Mouse (Mus musculus) liver, adult (tissue): Measurements from ENCODE around the gene Tet2.

ENCODE experiments used
- GATA4 ChIP-seq: IDR thresholded peaks from 2 replicates; pipeline ENCODE4 v1.6.1; 2014; ENCODE audit warnings: mild to moderate bottlenecking, low read length; ENCODE audit not compliant: insufficient replicate concordance

The Tet2 gene

DNA sequence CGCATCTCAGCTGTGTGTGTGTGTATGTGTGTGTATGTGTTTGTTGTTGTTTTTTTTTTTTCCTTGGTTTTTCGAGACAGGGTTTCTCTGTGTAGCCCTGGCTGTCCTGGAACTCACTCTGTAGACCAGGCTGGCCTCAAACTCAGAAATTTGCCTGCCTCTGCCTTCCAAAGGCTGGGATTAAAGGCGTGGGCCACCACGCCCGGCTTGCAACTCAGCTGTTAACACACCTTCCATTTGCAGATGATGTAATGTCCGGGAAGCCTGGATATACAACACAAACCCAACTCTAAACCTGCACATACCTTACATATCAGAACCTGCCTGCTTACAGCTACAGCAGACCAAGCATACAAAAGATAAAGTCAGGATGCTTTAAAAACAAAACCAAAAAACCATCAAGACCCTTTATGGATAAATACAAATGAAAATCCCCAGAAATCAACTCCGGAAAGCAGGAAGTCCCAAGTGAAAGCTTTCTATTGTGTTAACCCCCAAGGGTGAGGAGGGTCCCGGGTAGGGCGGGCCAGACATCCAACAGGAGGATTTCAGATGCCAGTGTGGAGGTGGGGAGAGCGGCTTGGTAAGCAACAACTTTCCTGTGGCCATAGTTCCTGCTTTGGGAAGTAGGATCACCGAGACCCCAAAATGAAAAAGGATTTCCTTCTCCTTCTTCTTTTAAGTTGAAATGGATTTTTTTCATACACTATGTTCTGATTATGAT, 11.5 kb downstream of the Tet2 start:
- TF ChIP-seq GATA4 = no peak

DNA sequence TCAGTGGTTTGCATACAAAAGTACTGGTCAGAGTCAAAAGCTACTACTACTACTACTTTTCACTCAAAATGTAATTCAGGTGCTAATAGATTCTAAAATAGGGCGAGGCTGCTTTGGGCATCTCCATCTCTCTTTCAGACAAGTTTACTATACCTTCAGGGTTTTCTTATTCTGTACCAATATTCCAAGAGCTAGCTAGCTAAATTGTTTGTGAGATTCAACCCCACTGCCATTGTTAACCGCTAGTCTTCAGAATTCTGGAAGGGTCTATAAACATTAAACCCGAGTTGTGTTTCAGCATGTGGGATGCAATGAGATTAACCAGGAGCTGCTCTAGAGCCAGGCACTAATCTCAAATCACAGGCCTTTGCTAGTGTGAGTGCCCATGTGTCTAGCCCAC, 12.1 kb downstream of the Tet2 start:
- no peak for TF ChIP-seq GATA4

DNA sequence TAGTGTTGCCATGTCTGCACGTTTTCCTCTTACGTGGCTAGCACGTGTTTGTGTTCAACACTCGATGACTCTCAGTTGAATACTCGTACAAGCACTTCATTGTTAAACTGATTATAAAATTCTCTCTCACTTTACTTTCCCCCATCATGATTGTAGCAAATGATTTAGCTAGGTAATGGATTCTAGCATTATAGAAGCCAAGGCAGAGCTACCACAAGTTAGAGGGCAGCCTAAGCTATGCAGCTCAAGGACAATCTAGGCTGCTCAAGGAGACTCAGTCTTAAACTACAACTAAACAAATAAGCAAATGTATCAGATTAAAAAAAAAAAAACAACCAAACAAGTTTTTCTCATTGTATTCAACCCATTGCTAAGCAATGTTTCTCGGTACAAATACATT, 12.7 kb downstream of the Tet2 start:
- no peak for TF ChIP-seq GATA4

GRCm38 (mm10) chr3:133531101-133531500, 13.8 kb downstream of the Tet2 start:
- no peak for TF ChIP-seq GATA4

DNA sequence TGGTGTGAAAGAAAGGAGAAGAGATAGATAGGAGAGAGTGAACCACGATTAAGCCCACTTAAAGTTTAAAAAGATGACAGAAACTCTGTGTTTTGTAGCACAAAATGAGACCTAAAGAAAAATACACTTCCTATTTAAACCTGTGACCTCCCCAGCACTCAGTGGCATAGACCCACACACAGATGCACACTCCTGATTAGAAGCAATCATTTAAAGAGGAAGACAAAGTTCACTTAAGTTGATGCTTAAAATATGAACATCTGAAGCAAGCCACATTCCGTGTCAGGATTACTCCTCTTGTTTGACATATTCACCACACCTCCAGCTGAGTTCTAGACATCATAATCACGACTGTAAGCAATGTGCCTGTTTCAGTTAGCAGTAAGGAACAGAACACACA, 14.3 kb downstream of the Tet2 start:
- no peak for TF ChIP-seq GATA4

DNA sequence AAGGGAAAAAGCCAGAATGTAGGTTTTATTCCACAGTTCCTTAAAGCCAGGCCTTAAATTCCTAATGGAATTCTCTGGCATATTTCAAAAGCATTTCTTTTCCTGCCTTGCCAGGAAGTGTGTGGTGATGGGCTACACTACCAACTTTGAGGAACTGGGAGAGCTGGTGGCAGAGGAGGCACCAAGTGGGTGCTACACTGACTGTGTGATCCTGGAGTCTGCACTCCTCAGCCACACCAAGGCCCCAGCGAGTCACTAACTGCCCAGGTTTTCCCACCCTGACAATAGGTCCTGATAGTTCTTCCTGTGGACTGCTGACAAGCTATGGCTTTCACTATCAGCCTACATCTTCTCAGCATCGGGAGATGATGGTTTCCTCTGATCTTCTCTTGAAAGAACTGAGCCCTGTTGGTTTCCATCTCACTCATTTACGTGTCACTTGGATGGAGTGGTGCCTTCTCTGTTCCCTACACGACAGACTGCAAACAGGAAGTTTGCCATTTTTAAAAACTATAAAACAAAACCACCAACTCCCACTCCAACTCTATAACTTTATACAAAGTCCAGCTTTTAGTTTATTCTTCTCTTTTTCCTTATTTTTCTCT, 18.7 kb downstream of the Tet2 start:
- TF ChIP-seq GATA4 = no peak

DNA sequence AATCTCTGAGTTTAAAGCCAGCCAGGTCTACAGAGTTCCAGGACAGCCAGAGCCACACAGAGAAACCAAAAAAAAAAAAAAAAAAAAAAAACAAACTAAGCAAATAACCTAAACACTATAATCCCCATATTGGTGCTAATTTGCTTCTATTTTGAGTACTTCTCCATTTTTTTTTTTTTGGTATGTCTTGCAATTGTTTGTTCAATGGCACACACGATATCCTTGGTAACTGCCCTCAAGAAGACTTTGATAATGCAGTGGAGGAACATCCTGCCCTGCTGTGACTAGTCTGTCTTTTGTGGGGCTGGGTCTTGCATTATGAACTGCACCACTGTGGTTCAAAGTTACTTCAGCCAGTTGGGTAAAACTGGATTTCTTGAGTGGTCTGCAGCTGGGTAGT, 19.4 kb downstream of the Tet2 start:
- TF ChIP-seq GATA4 = no peak

- no peak for TF ChIP-seq GATA4
Measured at GRCm38 (mm10) chr3:133524341-133525050, 20.4 kb downstream of the Tet2 start.

- TF ChIP-seq GATA4 = no peak
Measured at GRCm38 (mm10) chr3:133523191-133523590, 21.7 kb downstream of the Tet2 start.

DNA sequence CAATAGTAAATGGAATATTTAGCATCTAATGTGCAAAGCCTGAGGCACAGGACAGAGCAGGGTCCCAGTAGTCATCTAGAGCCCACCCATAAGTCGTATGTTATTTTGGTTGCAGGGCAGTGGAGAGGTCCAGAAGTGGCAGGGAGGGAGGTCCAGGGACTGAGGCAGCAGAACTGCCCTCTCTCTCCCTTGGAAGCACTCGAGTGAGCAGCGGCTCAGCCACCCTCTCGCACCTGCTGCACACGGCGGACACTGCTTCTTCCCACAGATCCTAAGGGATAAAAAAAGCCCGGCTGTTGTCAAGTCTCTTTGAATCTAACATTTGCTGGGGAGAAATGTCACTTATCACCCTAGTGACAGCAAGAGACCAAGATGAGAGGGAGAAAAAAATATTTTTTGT, 22.6 kb downstream of the Tet2 start:
- no peak for TF ChIP-seq GATA4

GRCm38 (mm10) chr3:133518801-133519200, 26.1 kb downstream of the Tet2 start:
- no peak for TF ChIP-seq GATA4

DNA sequence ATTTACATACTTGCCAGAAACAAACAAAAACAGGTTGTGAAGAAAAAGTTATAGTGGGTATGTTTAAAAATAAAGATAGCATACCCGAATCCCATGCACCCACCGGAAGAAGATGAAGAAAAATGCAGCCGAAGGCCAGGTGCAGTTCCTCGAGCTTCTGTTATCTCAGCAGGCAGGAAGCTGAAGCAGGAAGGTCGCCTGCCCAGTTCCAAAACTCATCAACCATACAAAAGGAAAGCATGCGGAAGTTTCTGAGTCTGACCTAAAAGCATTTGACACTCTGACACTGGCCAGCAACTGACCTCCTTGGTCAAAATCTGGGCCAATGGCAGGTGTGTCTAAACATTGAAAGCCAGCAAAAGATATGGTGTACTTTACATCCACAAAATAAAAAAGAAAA, 26.8 kb downstream of the Tet2 start:
- TF ChIP-seq GATA4 = no peak

GRCm38 (mm10) chr3:133517406-133517805, 27.5 kb downstream of the Tet2 start:
- no peak for TF ChIP-seq GATA4

GRCm38 (mm10) chr3:133516137-133516536, 28.8 kb downstream of the Tet2 start:
- peak; percentile 96 for TF ChIP-seq GATA4

DNA sequence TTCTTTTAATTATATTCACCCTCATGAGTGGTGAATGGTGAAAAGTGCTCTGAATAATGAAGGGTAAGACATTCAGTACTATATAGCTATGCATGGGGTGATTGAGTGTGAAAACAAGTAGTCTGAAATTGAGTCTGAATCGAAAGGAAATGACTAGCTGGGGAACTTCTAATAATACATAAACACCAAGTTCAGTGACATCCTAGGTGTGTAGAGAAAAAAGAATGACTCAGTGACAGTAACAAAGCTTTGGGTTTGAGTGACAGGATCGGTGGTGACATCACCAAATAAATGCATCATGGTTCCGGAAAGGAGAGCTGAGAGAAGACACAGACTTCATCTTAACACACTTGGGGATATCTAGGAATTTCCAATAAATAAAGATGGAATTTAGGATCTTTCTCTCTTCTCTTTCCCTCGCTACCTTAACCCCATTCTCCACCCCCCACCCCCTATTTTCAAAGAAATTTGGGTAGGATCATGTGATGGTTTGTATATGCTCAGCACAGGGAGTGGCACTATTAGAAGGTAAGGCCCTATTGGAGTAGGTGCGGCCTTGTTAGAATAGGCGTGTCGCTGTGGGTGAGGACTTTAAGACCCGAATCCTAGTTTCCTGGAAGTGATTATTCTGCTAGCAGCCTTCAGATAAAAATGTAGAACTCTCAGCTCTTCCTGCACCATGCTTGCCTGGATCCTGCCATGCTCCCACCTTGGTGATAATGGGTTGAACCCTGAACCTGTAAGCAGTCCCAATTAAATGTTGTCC, 29.6 kb downstream of the Tet2 start:
- TF ChIP-seq GATA4 = no peak

GRCm38 (mm10) chr3:133514290-133514689, 30.6 kb downstream of the Tet2 start:
- no peak for TF ChIP-seq GATA4

GRCm38 (mm10) chr3:133513475-133513874, 31.5 kb downstream of the Tet2 start:
- no peak for TF ChIP-seq GATA4
